Mouse (Mus musculus) forebrain, embryonic 13.5 days (tissue): ENCODE results near the gene Appl1. TPM values are rescaled to one million over a fixed set of nuclear protein-coding genes. Genes with fewer than 3 reads are reported as not detected.
"Not testable (repeated sequence)": the region's sequence is repeated elsewhere in the genome, so short reads cannot be mapped to it uniquely, and the experiment has no call there.

Experiments
- ATAC-seq: fragments of 200-750 bp; cut with Nextera tagmentation; 2 replicates; pipeline ENCODE4 v1.8.0; 2017
- H3K27ac ChIP-seq: fragments of 300-500 bp; sonication (generic); 2 replicates; pipeline ENCODE4 v1.5.1; 2015; ENCODE audit warnings: inconsistent platforms, mild to moderate bottlenecking, moderate library complexity
- H3K27me3 ChIP-seq: fragments of 300-500 bp; sonication (generic); 2 replicates; pipeline ENCODE4 v1.6.1; 2015; ENCODE audit warnings: mild to moderate bottlenecking, inconsistent platforms
- H3K36me3 ChIP-seq: fragments of 300-500 bp; sonication (generic); 2 replicates; pipeline ENCODE4 v1.6.1; 2015; ENCODE audit warnings: mild to moderate bottlenecking, inconsistent platforms; ENCODE audit not compliant: poor library complexity, severe bottlenecking
- H3K4me1 ChIP-seq: fragments of 300-500 bp; sonication (generic); 2 replicates; pipeline ENCODE4 v1.6.1; 2015; ENCODE audit warnings: inconsistent platforms
- H3K4me2 ChIP-seq: fragments of 300-500 bp; sonication (generic); 2 replicates; pipeline ENCODE4 v1.6.1; 2015; ENCODE audit warnings: inconsistent platforms, mild to moderate bottlenecking, moderate library complexity
- H3K4me3 ChIP-seq: fragments of 300-500 bp; sonication (generic); 2 replicates; pipeline ENCODE4 v1.5.1; 2015; ENCODE audit warnings: mild to moderate bottlenecking, inconsistent platforms
- H3K9ac ChIP-seq: fragments of 300-500 bp; sonication (generic); 2 replicates; pipeline ENCODE4 v1.6.1; 2015; ENCODE audit warnings: mild to moderate bottlenecking, inconsistent platforms
- H3K9me3 ChIP-seq: fragments of 300-500 bp; sonication (generic); replicated peaks from 2 replicates; pipeline ENCODE4 v1.6.1; 2016; ENCODE audit warnings: inconsistent platforms
- whole genome bisulfite sequencing: fragments of 180-500 bp; shearing (Covaris S2); methylation state at CpG from one replicate; pipeline ENCODE4 v1.1.7; 2015; 5-methylcytosine and 5-hydroxymethylcytosine counted together
- polyA plus RNA-seq: library from polyadenylated mRNA; unstranded; fragments of >200 nt; fragmentation: Nextera tagmentation; extraction: Ambion mirVana; gene quantifications from 2 replicates; pipeline ENCODE4 v1.2.1, GENCODE M21; 2015

Appl1 gene
- polyA plus RNA-seq, 1 experiment from 2014 or later: 62.0 TPM

DNA sequence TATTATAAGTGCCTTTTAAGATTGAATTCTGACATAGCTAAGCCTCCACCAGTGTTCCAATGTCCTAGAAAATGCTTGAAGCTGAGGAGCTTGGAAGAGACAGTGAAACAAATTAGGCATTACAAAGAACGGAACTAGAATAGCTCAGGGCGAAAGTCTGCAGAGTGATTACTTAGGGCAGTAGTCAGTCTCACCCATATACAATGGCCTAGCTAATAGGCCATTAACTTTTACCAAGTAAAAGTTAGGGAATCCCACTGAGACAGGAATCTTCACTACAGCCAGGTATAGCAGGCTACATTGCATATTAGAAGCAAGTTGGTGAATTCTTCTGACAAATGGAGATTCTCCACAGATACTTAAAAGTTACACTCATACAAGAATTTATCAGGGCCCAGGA lies 14.9 kb downstream of the Appl1 start:
- H3K27me3 ChIP-seq, H3K4me2 ChIP-seq, H3K9ac ChIP-seq, H3K27ac ChIP-seq, ATAC-seq, H3K9me3 ChIP-seq, H3K4me1 ChIP-seq, H3K4me3 ChIP-seq: not testable (repeated sequence)
- peaks cover 28% of the 10 kb centered on the region; the same call in 1 of the 2 replicates for H3K36me3 ChIP-seq
- 73% methylated on average over 2 of the region's 2 CpGs for WGBS

DNA sequence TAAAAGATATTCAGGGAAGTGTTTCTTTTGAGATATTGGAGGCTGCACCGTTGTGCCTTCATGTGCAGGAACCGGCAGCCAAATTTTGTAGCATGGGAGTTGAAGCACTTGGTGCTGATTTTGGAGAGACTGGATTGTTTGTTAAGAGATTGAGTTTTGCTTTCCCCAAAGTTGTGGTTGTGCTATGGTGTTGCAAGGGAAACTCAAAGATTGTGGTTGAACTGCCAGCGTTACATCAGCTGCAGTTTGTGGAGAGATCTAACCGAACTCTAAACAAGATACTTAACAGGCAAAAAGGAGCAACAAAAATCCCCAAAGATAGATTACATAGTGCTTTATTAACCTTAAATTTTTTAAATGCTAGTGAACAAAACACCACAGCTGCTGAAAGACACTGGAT lies 35.5 kb downstream of the Appl1 start:
- H3K36me3 ChIP-seq: peaks cover 35% of the 10 kb centered on the region
- H3K4me1 ChIP-seq: no peaks in the 10 kb centered on the region
- H3K27me3 ChIP-seq: no peaks in the 10 kb centered on the region
- WGBS: 93% methylated on average over 4 of the region's 4 CpGs
- H3K27ac ChIP-seq: no peak overlapping the region
- no peak for ATAC-seq
- H3K9ac ChIP-seq: no peak overlapping the region
- H3K9me3 ChIP-seq: no peaks in the 10 kb centered on the region
- no peak overlapping the region for H3K4me3 ChIP-seq
- no peak overlapping the region for H3K4me2 ChIP-seq

DNA sequence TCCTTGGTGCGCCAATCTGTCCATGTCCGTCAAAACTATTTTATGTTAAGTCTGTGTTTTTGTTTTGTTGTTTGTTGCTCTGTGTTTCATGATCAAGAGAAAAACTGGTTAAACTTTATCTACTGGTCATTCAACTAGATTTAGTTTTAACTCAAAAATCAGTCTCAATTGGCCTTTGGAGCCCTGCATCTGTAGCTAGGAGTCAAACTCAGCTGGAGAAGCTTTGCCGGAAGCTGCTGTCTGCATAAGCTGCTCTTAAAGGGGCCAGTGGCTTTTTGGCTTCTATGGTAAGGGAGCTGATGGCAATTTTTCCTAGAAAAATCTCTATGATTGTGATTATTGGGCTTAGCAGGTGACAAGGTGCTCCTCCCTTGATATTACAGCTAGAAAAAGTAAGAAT lies 36.1 kb downstream of the Appl1 start:
- H3K4me3 ChIP-seq: no peak overlapping the region
- no peak for ATAC-seq
- H3K4me1 ChIP-seq: no peaks in the 10 kb centered on the region
- no peaks in the 10 kb centered on the region for H3K9me3 ChIP-seq
- no peak overlapping the region for H3K9ac ChIP-seq
- H3K27me3 ChIP-seq: no peaks in the 10 kb centered on the region
- H3K36me3 ChIP-seq: peaks cover 30% of the 10 kb centered on the region
- H3K27ac ChIP-seq: no peak overlapping the region
- 86% methylated on average over 3 of the region's 3 CpGs for WGBS
- no peak overlapping the region for H3K4me2 ChIP-seq

DNA sequence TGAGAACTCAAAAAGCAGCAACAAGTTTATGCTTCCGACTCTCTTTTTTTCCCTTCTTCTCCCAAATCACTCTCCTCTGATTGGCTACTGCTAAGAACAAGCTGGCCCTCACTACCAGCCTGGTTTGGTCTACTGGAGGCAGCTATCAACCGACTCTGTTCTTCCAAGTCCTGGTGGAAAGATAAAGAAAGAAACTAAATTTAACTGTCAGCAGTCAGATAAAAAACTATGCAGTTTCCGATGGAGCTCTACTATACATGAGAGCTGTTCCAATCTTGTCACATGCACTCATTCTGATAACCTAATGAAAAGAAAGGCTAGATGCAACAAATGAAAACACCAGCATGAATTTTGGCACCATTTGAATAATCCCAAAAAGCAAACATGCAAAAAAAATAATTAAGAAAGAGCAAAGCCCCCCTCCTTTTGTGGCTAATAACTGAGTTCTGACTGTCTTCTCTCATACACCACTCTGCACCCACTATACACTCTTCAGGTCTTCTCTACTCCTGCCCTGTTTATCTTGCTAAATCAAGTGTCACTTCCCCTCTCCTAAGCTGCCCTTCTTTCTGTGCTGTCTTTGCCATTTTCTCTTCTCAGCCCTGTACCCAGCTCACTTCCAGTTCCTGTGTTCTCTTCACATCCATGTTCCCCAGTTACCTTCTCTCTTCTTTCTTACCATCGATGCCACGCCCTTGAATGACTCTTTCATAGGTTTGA lies 47.2 kb downstream of the Appl1 start:
- Histone ChIP-seq H3K4me3 (no peak overlapping the region), H3K27me3 (no peaks in the 10 kb centered on the region), H3K36me3 (peaks cover 64% of the 10 kb centered on the region), H3K9me3 (no peaks in the 10 kb centered on the region), H3K4me2 (no peak overlapping the region), H3K9ac (no peak overlapping the region), H3K27ac (no peak overlapping the region), H3K4me1 (no peaks in the 10 kb centered on the region)
- WGBS: 94% methylated on average over 5 of the region's 5 CpGs
- ATAC-seq: no peak

DNA sequence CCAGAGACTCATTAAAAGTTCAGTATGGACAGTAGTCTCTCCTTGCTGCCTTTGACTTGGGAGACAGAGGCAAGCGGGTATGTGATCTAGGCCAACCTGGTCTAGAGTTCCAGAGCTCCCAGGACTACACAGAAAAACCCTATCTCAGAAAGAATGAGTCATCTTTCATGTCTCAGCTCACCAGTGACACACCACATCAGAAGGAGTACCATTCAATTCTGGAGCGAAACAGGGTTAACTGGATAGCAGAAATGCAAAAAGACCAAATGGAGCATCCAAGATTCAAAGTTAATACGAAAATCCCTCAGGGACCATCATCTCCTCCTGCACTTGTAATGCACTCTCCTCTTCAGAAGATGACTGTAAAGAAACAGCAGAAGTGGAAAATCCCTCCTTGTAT lies 51.7 kb downstream of the Appl1 start:
- Histone ChIP-seq H3K27ac (no peak overlapping the region), H3K9me3 (no peaks in the 10 kb centered on the region), H3K4me1 (no peaks in the 10 kb centered on the region), H3K27me3 (no peaks in the 10 kb centered on the region), H3K4me3 (no peak overlapping the region), H3K4me2 (no peak overlapping the region), H3K36me3 (peaks cover 37% of the 10 kb centered on the region), H3K9ac (no peak overlapping the region)
- no peak for ATAC-seq
- 92% methylated on average over 3 of the region's 3 CpGs for WGBS

DNA sequence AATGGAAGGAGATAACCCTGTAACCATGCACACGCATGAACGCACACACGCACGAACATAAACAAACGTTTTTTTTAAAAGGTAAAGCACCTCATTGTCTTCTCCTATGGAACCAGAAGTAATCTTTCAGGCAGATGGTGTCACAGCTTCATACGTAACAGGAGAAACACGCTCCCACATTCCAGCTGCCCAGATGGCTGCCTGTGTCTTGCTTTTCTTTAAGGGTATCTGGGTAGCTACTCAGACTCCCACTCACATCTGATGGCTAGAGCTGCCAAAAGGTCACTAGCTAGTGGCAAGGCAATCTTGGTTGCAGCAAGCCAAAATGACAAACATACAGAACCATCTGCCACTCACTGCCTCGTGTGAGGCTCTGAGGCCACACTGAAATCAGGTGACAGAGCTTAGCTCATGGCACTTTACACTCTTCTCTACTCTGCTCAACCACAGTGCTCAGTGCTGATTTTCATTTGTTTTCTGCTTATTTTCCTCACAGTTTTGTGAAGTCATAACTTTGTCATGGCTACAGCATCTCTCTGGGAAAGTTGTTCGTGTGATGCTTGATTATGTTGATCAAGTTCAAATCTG lies 57.3 kb downstream of the Appl1 start:
- ATAC-seq: peak; percentile 36; the same call in 1 of the 2 replicates
- Histone ChIP-seq H3K4me3 (no peak overlapping the region), H3K36me3 (peaks cover 5% of the 10 kb centered on the region; the same call in 1 of the 2 replicates), H3K27ac (no peak overlapping the region; the same call in 1 of the 2 replicates), H3K9ac (no peak overlapping the region), H3K4me1 (peaks cover 6% of the 10 kb centered on the region; the same call in 1 of the 2 replicates), H3K27me3 (no peaks in the 10 kb centered on the region), H3K4me2 (no peak overlapping the region), H3K9me3 (no peaks in the 10 kb centered on the region)
- WGBS: 57% methylated on average over 9 of the region's 9 CpGs

DNA sequence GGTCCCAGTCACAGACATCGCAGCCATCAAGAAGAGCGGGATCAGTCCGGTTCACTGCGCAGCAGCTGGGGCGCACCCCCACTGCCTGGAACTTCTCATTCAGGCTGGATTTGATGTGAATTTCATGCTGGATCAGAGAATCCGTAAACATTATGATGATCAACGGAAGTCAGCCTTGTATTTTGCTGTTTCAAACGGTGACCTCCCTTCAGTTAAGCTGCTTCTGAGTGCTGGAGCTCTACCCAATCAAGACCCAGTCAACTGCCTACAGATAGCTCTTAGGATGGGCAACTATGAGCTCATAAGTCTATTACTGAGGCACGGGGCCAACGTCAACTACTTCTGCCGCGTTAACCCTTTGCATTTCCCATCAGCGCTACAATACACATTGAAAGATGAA lies 59.2 kb downstream of the Appl1 start:
- no peak overlapping the region for H3K4me3 ChIP-seq
- H3K27ac ChIP-seq: no peak overlapping the region
- peaks cover 6% of the 10 kb centered on the region; the same call in 1 of the 2 replicates for H3K4me1 ChIP-seq
- no peak overlapping the region for H3K9ac ChIP-seq
- no peaks in the 10 kb centered on the region for H3K27me3 ChIP-seq
- H3K9me3 ChIP-seq: no peaks in the 10 kb centered on the region
- no peak overlapping the region for H3K4me2 ChIP-seq
- 93% methylated on average over 13 of the region's 13 CpGs for WGBS
- no peak for ATAC-seq
- H3K36me3 ChIP-seq: no peaks in the 10 kb centered on the region

DNA sequence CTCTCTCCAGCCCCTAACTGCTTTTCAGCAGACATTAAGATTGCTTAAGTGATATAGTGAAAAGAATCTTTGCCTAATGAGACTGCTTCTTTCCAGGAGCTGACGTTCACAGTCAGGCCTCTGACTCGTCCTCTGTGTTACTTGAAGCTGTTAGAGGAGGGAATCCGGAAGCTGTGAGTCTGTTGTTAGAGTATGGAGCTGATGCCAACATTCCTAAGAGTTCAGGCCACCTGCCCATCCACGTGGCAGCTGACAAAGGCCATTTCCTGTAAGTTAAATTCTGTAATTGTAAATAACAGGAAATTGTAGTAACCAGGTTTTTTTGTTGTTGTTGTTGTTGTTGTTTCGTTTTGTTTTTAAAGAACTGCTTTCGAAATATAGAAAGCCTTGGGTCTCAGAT lies 59.8 kb downstream of the Appl1 start:
- H3K9me3 ChIP-seq: no peaks in the 10 kb centered on the region
- no peak for ATAC-seq
- no peaks in the 10 kb centered on the region for H3K36me3 ChIP-seq
- 68% methylated on average over 6 of the region's 6 CpGs for WGBS
- no peaks in the 10 kb centered on the region for H3K27me3 ChIP-seq
- H3K9ac ChIP-seq: no peak overlapping the region
- H3K27ac ChIP-seq: no peak overlapping the region
- no peak overlapping the region for H3K4me3 ChIP-seq
- peaks cover 6% of the 10 kb centered on the region; the same call in 1 of the 2 replicates for H3K4me1 ChIP-seq
- no peak overlapping the region for H3K4me2 ChIP-seq

DNA sequence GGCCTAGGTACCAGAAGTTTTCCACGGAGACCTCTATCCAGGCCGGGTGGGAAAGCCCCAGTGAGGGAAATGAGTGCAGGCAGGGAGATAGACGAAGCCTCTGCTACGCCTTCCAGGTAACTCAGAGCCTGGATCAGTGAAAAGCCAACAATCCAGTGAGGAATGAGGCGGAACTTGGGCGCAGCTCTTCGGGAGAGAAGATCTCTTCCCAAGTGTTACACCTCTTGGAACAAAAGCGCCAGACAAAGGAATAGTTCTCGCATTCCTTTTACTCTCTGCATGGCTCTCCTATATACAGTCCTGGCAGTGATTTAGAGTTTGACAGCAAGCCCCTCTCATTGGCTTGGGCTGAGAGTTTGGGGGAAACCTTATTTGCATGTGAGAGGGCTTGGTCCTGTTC lies 60.6 kb downstream of the Appl1 start:
- not testable (repeated sequence) for H3K4me1 ChIP-seq, H3K4me3 ChIP-seq, H3K27ac ChIP-seq, H3K27me3 ChIP-seq, H3K4me2 ChIP-seq, ATAC-seq, H3K36me3 ChIP-seq, H3K9ac ChIP-seq, H3K9me3 ChIP-seq
- WGBS: 42% methylated on average over 9 of the region's 9 CpGs

DNA sequence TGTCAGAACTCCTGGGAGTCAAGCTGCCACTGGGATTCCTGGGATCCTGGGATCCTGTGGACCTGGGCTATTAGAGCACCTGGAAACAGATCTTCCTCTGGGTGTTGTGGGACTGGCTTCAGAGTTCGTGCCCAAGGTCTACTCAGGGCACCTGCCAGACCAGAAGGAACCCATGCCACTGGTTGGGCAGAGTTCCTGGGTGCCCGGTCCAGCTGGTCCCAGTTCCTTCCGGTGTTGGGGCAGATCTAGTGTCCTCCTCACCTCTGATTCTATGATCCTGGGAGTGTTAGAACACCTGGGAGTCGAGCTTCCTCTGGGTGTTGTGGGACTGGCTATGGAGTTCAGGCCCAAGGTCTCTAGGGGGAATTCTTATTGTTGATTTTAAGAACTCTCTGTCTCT lies 63.6 kb downstream of the Appl1 start:
- Histone ChIP-seq H3K4me3 (no peak overlapping the region), H3K36me3 (no peaks in the 10 kb centered on the region), H3K4me2 (no peak overlapping the region), H3K9ac (no peak overlapping the region), H3K27ac (no peak overlapping the region), H3K4me1 (no peaks in the 10 kb centered on the region), H3K9me3 (no peaks in the 10 kb centered on the region), H3K27me3 (no peaks in the 10 kb centered on the region)
- 83% methylated on average over 4 of the region's 4 CpGs for WGBS
- ATAC-seq: no peak

DNA sequence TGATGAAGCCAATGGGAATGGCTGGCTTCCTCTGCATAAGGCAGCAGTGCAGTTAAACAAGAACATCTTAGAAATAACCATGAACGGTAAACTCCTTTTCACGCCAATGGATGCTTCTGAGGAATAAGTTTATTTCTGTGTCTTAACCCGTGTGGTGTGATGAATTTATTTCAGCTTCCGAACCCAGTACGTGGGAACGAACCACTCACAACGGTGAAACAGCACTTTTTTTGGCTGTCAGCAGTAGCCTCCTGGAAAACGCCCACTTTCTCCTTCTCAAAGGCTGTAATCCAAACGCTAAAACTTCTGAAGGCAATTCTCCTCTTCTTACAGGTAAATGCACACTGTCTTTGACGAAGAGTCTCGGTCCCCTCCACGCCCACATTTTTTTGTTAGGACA lies 70.1 kb downstream of the Appl1 start:
- no peak overlapping the region for H3K9ac ChIP-seq
- no peak overlapping the region for H3K4me3 ChIP-seq
- H3K27me3 ChIP-seq: no peaks in the 10 kb centered on the region
- no peaks in the 10 kb centered on the region for H3K9me3 ChIP-seq
- 90% methylated on average over 12 of the region's 12 CpGs for WGBS
- no peak overlapping the region for H3K27ac ChIP-seq
- no peaks in the 10 kb centered on the region for H3K4me1 ChIP-seq
- ATAC-seq: no peak
- H3K4me2 ChIP-seq: no peak overlapping the region
- no peaks in the 10 kb centered on the region for H3K36me3 ChIP-seq

DNA sequence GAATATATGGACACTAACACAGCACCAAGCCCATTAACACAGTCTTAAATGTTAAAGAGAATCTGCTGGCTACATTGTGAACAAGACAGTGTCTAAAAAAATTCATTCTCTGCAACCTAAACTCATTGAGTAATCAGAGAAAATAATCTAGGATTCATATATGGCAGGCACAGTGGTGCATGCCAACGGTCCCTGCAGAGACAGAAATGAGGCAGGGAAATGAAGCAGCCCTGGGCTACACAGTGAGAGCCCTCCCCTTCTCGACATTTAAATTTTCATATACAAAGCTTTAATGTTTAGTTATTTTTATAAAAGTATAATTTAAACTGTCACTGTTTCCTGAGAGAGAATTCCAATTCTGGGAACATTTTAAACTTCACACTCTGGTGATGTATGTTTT lies 71.5 kb downstream of the Appl1 start:
- Histone ChIP-seq H3K9me3 (no peaks in the 10 kb centered on the region), H3K4me2 (no peak overlapping the region), H3K4me3 (no peak overlapping the region), H3K27me3 (no peaks in the 10 kb centered on the region), H3K36me3 (no peaks in the 10 kb centered on the region), H3K4me1 (no peaks in the 10 kb centered on the region), H3K27ac (no peak overlapping the region), H3K9ac (no peak overlapping the region)
- ATAC-seq: no peak
- WGBS: 86% methylated on average over 2 of the region's 2 CpGs

DNA sequence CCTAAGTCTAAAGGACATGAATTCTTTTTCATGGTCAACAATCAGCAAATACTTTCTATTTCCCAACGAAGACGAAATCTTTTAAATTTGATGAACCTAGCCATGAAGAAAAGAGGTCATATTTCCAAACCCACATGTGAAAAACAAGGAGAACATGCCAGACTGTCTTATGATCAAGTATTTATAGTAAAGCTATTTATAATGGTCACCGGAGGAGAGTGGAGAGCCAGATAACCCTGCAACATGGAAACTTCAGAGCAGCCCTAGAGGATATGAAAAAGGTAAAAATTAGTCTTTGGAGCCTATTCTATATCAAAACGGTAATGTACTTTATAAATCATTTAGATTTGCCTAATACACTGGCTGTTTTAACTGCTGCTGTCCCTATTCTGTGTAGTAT lies 76.6 kb downstream of the Appl1 start, which contains the start of gene Asb14:
TSS of gene Asb14 (plus strand) at position 166 of the 400 bp plus-strand sequence.
- no peak within 1 kb of the TSS for H3K4me3 ChIP-seq
- H3K27me3 ChIP-seq: no peaks in the 10 kb centered on the region
- H3K36me3 ChIP-seq: no peaks in the 10 kb centered on the region
- H3K4me1 ChIP-seq: no peaks in the 10 kb centered on the region
- WGBS: 94% methylated on average over 4 of the region's 4 CpGs
- H3K9me3 ChIP-seq: no peaks in the 10 kb centered on the region
- H3K4me2 ChIP-seq: no peak within 1 kb of the TSS
- H3K9ac ChIP-seq: no peak within 1 kb of the TSS
- no peak within 1 kb of the TSS for H3K27ac ChIP-seq
- no peak for ATAC-seq
